Mouse (Mus musculus) c-Kit-negative CD71-positive TER-119-positive erythroid progenitor cells, embryonic 14.5 days (primary cell): Measurements from ENCODE around the gene Dtnb.

Experiments
- DNase-seq: peaks from one replicate; pipeline ENCODE4 v3.0.0-alpha.2; 2013; ENCODE audit warnings: low read depth, low spot score

The Dtnb gene

DNA sequence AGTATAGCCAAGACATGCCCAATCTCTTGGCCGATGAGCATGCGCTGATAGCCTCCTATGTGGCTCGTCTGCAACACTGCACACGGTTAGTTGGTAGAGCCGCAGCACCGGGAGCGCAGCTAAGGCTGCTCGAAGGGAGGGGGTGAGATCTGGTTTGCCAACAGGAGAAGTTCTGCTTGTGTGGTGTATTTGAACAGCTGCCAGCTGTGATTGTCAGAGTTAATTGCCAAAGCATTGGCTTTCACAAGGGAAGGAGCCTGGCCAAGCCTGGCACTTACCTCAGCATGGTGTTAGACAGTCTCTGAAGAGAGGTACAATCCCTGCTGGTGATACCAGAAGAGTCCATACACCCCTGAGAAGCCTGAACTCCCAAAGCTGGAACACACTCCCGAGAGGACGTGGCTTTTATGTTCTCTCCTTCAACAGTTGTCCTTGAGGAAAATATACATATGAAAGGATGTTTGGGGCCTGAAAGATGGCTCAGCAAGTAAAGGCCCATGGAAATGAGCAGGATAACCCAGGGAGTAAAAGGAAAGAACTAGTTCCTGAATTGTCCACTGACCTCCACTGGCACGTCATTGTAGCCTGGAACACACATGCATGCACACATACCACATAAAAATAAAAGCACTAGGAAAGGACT, 160.6 kb downstream of the Dtnb start:
- DNase-seq, result no peak

DNA sequence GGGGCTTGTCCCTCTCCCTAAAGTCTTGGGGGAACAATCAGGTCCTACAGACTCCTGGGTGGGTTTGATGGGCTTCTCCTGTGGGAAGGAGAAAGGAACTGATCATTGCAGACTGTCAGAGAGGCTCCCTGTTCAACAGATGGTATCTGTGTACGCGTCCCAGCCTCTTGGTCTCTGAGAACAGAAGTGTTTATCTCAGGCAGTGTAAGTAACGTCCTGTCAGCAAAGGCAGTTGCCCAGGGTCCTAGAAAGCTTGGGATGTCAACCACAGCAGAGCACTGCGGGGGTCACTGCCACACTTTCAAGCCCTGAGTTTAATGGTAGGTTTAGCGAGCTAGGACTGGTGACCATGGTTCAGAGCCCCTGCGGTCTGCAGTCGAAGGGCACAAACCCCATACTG, 161.1 kb downstream of the Dtnb start:
- no peak for DNase-seq

DNA sequence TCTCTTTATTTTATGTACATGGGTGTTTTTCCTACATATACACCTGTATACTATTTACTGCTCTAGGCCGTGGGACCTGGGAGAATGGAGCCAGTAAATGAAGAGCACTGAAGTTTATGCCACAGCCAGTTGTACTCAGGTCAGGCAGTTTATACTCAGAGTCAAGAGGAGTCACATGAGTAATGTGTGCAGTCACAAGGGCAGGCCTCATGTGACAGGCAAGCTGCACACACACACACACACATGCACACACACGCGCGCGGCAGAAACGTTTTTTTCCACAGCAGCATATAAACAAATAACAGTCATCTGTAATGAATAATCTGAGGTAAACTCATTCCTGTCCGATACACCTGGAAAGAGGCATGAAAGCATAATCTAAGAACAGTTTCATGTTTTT, 164.8 kb downstream of the Dtnb start:
- no peak for DNase-seq

DNA sequence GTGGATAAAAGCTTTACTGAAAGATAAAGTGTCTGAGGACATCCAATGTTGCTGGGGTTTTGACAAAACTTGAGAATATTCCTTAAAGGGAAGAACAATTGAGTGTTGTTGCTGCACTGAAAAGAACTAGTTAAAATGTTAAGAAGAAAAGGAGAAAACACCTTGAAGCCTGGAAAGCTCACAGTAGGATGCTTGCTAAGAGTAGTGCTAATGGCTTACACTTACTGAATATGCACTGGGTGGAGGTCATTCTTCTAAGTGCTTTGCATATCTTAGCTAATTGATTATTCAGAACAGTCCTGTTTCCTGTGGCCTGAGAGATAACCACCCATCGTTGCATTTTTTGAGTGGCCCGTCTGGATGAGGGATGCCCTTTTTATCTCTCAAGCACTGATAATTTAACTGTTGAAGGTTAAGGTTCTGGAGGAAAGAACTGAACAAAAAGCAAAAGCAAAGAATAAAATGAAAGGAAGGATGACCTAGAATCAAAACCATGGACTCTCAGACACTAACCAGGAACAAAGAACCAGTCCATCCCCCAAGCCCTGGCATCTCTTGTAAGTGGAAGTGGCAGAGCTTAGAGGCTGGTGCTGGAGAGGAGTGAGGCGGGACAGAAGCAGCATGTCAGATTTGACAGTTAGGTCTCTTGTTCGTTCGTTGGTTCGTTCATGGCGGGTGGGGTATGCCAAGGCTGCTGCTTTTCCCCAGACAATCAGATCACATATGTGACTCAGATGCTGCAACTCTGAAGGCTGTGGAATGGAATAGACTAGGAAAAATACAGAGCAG, 166.8 kb downstream of the Dtnb start:
- no peak for DNase-seq

DNA sequence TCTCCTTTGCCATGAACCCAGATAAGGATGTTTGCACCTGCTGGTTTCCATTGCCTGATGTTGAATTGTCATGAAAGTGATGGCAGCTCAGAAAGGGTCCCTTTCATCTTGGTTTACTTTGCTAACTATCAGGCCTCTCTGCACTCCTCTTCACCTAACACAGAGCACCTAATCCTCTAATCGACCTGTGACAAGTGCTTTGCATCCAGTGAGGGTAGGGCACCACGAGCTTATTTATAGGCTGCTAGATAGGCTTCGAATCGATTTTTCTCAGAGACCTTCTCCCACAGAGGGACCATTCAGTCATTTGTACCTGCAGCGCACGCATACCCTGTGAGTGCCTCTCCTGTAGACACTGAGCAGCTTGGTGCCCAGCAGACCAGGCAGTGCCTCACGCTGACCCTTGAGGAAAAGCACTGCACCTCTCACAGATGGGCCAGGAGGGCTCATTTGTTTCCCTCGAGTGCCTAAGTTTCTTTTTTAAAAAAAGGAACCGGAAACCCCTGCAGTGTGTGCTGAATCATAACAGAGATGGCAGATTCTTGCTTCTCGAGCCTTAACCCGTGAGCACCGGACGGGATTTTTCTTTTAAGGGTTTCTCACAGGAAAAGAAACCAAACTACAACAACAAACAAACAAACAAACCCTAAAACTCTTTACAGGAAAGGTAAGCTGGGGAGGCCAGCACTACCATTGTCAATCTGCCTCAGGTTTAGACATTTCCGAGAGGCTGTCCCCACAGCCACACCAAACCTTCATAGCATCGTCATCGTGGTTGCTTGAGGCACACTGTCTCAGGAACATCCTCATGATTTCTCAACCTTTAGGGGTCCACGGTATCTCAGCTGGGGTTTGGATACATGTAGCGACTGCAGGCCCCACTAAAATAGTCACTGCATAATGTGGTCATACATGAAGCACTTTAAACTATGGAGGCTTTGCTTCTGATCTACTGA, 167.8 kb downstream of the Dtnb start:
- no peak for DNase-seq

DNA sequence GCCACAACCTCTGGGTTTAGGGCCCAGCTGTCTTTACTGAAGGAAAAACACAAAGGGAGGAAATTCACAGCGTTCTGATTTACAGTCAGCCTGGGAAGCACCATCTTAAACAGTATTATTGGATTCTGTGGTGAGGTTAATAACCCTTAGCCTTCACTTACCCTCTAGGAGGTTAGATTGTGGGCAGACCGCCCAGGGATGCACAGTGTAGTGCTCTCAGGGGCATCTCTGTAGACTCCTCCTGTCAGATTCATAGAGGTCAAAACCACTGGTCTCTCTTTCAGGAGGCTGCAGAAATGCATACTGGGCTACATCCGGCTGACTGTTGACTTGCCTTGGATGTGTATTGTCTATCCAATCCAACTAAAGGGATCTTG, 168.5 kb downstream of the Dtnb start:
- DNase-seq, result no peak

DNA sequence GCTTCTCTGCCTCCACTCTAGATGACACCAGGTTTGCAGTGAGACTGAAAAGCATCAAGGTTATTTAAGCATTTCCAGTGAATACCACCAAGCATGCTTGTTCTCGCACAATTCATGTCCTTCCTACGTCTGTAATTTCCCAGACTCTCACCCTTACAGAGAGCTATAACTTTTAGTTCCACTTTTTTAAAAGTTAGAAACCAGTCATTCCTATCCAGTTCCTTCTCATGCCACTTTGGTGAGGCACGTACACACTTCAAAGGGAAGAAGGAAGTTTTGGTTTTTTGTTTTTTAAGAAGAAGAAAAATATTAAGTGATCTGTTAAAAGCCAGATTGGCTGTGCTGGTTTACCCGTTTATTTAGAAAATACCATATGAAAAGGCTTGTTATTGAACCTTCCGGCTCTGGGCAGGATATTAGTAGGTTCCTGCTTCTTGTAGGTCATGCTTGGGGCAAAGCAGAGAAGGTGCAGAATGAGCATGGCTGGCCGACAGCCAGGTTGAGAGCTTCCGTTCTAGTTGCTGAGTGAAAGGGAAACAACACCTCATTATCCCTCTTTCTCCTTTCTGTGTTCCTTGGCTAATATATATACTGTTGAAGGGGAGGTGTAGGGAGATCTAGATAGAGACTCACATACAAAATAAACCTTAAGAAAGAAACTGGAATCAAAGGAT, 173.4 kb downstream of the Dtnb start:
- DNase-seq, result no peak

DNA sequence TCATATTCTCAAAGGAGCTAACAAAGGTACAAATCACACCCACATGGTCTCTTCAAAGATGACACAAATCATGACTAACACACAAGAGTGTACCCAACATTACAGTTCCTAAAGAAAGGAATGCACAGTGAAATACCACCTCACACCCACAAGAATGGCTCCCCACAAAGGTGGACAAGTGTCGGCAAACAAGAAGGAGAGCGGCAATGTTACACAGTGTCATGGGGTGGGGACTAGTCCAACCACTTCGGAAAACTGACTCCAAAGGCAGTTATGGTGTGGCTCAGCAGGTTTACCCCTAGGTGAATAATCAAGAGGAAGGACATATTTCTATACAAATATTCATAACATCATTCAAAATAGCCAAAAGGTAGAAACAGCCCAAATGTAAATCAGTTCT, 174.2 kb downstream of the Dtnb start:
- DNase-seq, result no peak

DNA sequence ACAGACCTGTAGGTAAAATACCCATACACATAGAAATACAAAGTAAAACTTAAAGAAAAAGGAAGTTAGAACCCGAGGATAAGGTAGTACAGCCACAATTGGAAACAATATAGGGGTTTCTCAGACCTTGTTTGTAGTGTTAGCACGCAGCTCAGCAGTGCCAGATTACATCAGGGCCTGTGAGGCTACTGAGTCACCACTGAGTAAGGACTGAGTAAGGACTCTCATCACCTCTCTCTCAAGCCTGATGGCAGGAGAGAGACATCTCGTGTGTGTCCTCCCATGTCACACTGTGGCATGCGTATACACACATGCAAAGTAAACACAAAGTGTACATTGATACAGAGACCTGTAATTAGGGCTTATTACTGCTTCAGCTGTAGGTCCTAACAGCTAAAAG, 175.4 kb downstream of the Dtnb start:
- DNase-seq, result no peak

DNA sequence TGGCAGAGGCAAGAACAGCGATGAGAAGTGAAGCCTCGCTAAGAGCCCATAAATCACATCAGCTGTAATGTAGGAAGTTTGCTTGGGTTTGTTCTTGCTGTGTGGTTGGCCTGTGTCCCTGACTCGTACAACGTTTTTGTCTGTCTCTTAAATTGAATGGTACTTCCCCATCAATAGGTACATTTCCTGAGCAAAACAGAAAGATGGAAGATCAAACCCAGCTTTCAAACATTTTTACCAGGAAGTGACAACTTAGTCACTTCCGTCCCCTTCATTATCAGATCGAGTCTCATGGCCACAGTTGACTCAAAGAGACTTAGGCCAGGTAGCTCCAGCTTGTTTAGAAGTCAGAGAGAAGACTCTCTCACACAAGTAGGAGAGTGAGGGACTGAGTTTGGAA, 183.3 kb downstream of the Dtnb start:
- no peak for DNase-seq

DNA sequence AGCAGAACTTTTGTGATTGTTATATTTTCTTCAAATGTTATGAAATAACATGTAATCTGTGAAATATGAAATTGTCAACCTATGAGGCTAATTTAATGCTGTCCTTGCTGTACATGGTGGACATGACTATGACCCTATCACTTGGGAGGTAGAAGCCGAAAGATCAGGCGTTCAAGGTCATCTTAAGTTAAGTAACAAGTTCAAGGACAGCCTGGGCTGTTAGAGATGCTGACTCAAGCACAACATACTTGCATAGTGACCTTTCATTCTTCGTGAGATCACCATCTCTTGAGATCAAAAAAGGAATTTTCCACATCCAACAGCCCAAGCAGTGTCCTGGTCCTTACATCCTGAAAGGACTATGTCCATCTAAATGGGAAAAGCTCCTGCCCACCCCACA, 184.0 kb downstream of the Dtnb start:
- DNase-seq, result no peak

DNA sequence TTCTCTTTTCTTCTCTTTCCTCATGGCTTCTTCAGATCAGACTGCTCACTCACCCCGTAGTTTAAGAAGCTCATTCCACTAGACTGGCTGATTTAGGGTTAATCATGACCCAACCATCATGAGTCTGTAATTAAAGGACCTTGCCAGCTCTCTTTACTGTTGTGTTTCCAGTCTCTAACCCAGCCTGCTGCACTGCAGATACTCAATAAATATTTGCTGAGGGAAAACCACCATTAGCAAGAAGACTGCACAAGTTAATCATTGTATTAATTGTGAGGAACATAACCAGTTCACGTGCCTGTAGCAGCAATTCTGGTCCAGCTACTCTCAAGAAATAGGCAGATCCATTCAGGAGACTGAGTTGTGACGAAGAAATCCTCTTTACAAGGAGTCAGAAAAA, 185.9 kb downstream of the Dtnb start:
- no peak for DNase-seq

DNA sequence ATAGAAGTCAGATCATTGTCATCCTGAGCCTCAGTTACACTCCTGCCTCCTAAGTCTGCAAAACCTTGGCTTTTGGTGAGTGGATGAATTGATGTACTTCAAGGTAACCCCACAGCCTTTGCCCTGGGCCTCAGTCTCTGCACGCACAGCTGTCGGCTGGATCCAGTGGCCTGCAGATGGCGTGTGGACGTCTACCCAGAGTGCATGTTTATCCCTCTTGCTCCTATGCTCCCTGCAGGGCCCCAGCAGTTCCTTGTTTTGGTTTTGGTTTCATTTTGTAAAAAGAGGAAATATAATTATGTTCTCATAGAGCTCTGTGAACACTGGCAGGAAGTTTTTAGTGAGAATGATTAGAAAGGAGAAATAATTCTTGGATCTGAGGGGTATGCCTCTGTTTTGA, 187.2 kb downstream of the Dtnb start:
- DNase-seq, result no peak

DNA sequence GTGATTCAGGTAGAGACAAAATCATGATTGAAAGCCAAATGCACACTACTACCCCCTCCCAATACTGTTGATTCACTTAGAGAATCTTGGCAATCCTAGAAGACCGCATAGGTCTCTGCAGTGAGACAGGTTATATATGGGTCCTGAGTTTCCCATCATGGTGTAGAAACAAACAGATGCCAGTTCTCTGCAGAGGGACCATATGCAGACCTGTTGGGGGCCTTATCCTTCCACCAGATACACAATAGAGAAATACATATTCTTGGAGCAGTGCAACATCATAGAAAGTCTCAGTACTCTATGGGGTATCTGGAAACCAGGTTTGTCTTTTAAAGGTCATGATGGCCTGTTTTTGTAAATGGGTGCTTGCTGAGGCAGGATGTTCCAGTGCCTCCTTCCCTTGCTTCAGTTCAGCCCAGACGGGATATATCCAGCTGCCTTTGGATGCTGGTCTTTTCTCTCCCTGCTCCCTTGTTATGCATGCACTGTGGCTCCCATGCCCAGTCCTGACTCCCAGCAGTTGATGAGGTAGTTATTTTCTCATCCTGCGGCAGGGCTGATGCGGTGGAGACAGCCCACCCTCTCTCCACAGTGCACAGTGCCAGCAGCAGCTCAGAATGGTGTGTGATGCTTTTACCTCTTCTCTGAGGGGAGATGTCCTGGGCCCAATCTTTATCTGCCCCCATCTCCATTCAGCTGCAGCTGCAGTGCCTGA, 188.9 kb downstream of the Dtnb start:
- DNase-seq, result no peak

DNA sequence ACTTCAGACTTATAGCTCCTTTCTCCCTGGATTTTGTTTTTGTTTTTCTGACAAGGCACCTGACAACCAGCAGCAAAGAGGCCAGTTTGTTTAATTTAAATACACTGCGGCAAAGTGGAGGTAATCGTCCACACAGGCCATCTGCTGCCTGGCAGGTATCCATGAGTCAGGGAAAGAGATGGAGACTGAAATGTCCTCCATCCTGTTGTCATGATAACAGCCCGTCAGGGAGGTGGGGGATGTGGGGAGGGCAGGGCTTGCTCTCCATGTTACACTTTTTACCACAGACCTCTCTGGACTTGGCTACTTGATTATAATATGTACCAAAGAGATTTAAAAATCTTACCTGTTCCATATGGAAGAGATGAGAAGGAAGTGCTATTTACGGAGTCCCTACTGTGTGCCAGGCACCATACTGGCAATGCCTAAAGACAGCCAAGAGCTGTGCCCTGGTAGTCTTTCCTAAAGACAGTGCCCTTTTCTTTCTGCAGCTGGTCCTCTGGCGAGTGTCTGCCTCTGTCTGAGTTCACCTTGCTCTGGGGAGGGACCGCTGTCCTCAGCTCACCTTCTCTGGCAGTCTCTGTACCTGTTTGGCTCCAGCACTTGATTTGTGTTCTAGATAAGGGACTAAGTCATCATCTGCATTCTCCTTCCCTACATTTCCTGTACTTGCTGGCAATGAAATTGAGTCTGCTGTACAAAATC, 189.6 kb downstream of the Dtnb start:
- DNase-seq, result no peak

DNA sequence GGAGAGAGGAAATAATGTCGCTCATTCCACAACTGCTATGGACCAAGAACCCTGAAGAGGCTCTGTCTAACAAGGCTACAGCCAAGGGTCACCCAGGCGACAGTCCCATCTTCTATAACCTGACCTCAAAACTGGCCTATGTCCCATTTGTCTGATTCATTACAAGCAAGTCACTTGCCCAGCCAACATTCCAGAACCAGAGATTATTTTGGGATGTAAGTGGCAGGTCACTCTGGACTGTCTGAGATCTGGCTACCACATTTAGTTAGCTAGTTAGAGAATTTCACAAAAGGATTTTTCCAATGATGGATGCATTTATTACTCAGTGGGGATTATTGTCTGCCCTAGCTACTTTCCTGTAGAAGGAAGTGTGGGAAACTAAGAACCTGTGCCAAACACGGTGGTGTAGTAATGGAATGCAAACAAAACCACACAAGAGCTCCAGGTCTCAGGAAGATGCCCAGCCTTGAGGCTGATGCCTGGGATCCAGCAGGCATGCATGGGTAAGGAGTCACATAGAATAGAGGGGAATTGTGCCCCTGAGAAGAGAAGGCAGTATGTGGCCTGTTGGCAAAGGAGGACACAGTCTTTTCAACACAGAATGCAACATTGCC, 192.1 kb downstream of the Dtnb start:
- DNase-seq, result no peak

DNA sequence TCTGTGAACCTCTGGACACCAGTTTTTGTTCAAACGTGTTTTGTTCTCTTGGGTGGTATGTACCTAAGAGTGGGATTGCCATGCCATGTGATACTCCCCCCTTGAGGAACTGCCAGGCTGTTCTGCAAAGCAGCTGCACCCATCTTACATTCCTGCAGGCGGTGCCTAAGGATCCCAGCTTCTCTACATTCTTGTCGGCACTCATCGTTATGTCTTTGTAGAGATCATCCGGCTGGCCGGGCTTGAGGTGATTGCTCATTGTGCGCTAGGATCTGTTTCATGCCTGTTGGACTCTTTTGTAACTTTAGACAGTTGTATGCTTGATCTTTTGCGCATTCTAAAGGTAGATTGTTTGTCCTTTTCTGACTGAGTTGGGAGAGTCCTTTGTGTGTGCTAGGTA, 195.2 kb downstream of the Dtnb start:
- no peak for DNase-seq

DNA sequence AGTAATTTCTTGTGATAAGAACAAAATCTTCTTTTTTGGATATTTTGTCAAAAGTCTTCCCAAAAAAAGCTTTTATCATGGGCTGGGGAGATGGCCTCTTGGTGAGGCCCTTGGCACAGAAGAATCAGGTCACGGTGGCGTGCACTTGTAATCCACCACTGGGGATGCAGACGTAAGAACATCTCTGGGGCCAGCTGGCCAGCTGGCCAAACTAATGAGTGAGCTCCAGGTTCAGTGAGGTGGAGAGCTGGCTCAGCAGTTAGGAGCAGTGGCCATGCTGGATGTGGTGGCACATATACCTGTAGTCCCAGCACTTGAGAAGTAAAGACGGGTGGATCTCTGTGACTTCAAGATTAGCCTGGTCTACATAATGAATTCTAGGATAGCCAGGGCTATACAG, 196.2 kb downstream of the Dtnb start:
- no peak for DNase-seq

DNA sequence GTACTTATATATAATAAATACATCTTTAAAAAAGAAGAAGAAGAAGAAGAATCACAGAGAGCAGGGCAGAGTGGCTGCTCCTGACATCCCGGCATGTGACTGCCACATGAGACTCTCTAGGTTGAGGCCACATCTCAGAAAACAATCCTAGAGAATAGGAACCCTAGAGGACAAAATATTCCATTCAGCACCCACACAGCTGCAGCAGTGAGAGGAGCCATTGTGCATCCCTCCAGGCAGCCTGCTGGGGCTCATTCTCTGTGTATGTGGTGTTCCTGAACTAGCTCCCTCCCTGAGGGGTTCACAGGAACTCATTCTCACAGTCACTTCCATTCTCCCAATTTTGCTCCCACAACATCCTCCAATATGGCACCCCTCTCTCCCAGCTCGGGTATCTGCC, 198.4 kb downstream of the Dtnb start:
- DNase-seq, result no peak

DNA sequence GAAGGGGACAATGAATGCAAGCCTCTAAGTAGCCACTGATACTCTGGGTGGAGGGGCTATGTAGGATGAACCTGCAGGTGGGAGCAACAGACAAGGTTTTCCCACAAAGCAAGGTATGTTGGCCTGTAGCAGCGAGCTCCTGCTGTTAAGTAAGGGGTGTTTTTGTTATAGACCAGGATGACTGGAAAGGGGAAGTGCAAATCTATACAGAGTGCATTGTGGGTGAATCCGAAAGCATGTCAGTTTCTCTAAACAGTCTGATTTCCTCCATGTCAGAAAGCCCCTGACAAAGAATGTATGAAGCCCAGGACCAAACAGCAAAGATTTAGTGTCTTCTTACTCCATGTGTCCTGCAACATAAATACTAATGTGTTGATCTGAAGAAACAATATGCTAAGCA, 198.9 kb downstream of the Dtnb start:
- DNase-seq, result no peak
